ENCODE assay signal across 8 mouse cellular contexts in the genomic region with DNA sequence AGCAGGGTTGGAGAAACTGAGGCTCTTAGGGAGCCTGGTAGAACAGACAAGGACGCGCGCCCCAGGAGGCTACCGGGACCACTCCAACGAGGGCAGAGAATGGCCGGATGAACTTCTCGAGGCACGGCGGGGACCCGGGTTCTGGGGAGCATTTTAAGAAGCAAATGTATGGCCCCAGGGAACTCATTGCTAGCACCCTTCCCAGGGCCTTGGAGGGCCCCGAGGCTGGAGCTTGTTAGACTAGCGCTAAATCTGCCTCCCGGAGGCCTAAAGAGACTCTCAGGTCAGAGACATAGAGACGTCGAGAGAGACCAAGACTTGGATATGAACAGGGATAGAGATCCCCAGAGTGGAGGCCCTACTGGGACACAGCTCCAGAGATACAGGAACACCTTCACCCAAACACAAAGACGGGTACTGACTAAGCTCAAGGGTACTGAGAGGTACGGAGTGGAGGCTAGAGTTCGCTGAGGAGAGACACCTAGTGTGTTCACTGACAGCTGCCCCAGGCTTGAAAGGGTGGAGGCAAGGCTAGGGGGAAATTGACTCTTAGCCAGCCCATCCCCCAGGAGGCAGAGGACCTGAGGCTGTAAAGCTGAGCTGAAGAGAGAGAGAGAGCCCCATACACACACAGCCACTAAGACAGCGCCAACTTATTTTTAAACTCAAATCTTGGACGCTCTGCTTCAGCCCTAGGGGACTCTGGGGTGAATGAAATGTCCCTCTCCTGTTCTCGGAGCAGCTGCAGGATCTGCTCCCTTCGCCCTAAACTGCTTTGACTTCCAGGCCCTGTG. TPM values are rescaled to one million over a fixed set of nuclear protein-coding genes. Genes with fewer than 3 reads are reported as not detected.
DNase-seq lines count a peak whose midpoint lies in the region; ATAC-seq and TF ChIP-seq lines count a peak whose summit lies in the region.

No protein-coding gene starts in this region.

- ATAC-seq in limb, embryonic 12.5 days (ENCODE audit: insufficient number of reproducible peaks, insufficient read depth, low FRiP score, low TSS enrichment, low read depth) = 0 out of 2 replicates have a peak, but pooled peaks have one; percentile 5

- peak; percentile 80 for DNase-seq in left cerebral cortex, postnatal 4 days
- no peak for DNase-seq in left cerebral cortex, adult 11 months (ENCODE audit: low spot score)
- peak; percentile 67 to 68 for DNase-seq in heart, adult 2 months
- peak; percentile 47 for DNase-seq in naive thymus-derived CD4-positive, alpha-beta T cell, adult 2 months (ENCODE audit: low read depth)
- DNase-seq in right cerebral cortex, adult 2 months (ENCODE audit: low spot score in 2 of 2) = no peak
- no peak for DNase-seq in frontal cortex, postnatal 25 days (ENCODE audit: low spot score in 2 of 2)

- H3K36me3 ChIP-seq in heart, adult 2 months (ENCODE audit: control insufficient read depth, insufficient read depth, low read length) = no peaks in the 10 kb centered on the region
- peaks cover 11% of the 10 kb centered on the region for H3K36me3 ChIP-seq in limb, embryonic 12.5 days

- 3% methylated on average over 22 of the region's 22 CpGs for WGBS in heart, adult 2 months
- under 1% methylated on average over 22 of the region's 22 CpGs for WGBS in limb, embryonic 12.5 days

- intact Hi-C loops in left cerebral cortex, postnatal 4 days (cut with DNase I) = no loop called here
- intact Hi-C loops in heart, adult 2 months (cut with DNase I) = no loop called here

- H3K9ac ChIP-seq in heart, adult 2 months (ENCODE audit: low read depth, low read length) = peak overlapping the region; percentile 97
- peak overlapping the region; percentile 95 for H3K9ac ChIP-seq in limb, embryonic 12.5 days (replicated peaks)

- H3K9me3 ChIP-seq in limb, embryonic 12.5 days = no peaks in the 10 kb centered on the region

- peak overlapping the region; percentile 85 for H3K4me3 ChIP-seq in bone marrow macrophage, adult 2 months (ENCODE audit: insufficient read depth, low read length)
- peak overlapping the region; percentile 78 for H3K4me3 ChIP-seq in heart, adult 2 months
- H3K4me3 ChIP-seq in limb, embryonic 12.5 days (replicated peaks) = peak overlapping the region; percentile 97

- TF ChIP-seq POLR2A in bone marrow macrophage, adult 2 months (IDR thresholded peaks at IDR 0.05; ENCODE audit: borderline replicate concordance, low read depth, low read length) = no peak
- peak; percentile 26; the same call in 1 of the 2 replicates for TF ChIP-seq POLR2A in heart, adult 2 months (IDR thresholded peaks at IDR 0.05; ENCODE audit: insufficient read depth, low read depth, low read length)

- peak overlapping the region; percentile 87 for H3K27ac ChIP-seq in bone marrow macrophage, adult 2 months (ENCODE audit: insufficient read depth, low read depth, low read length)
- peak overlapping the region; percentile 74 for H3K27ac ChIP-seq in heart, adult 2 months
- peak overlapping the region; percentile 97 for H3K27ac ChIP-seq in limb, embryonic 12.5 days

- H3K27me3 ChIP-seq in heart, adult 2 months (ENCODE audit: control insufficient read depth, insufficient read depth, low read length) = no peaks in the 10 kb centered on the region
- peaks cover under 1% of the 10 kb centered on the region for H3K27me3 ChIP-seq in limb, embryonic 12.5 days

- TF ChIP-seq CTCF in bone marrow macrophage, adult 2 months (IDR thresholded peaks at IDR 0.05; ENCODE audit: low read depth, low read length) = no peak
- TF ChIP-seq CTCF in heart, adult 2 months (IDR thresholded peaks at IDR 0.05) = no peak

- H3K4me1 ChIP-seq in bone marrow macrophage, adult 2 months (ENCODE audit: control insufficient read depth, insufficient read depth, low read length) = peaks cover 28% of the 10 kb centered on the region
- peaks cover 21% of the 10 kb centered on the region for H3K4me1 ChIP-seq in heart, adult 2 months (ENCODE audit: control insufficient read depth, insufficient read depth, low read length)
- H3K4me1 ChIP-seq in limb, embryonic 12.5 days (replicated peaks) = peaks cover 62% of the 10 kb centered on the region

- H3K4me2 ChIP-seq in limb, embryonic 12.5 days = peak overlapping the region; percentile 84

- no peak for TF ChIP-seq EP300 in heart, adult 2 months (IDR thresholded peaks at IDR 0.05; ENCODE audit: insufficient read depth, low read depth, low read length)

- H3K79me2 ChIP-seq in heart, adult 2 months (replicated peaks; ENCODE audit: control insufficient read depth, insufficient read depth, low read length) = no peaks in the 10 kb centered on the region

RNA-seq across cellular contexts. Expression of a gene that starts 0.7 kb away (rescaled TPM):
- total RNA-seq in left cerebral cortex, postnatal 4 days (2021) = 1 to 10 TPM; 4.3 to 4.9 TPM
- 149 and 167 TPM in 2 replicates for polyA plus RNA-seq in bone marrow macrophage, adult 2 months (2012; ENCODE audit: insufficient read depth, insufficient read length, missing spikeins)
- total RNA-seq in heart, adult 2 months (2021) = 10 to 100 TPM in 1 of 2 experiments, 1 to 10 TPM in 1; 7.8 to 11.5 TPM
- polyA plus RNA-seq in heart, adult 2 months (2012; rRNA removed) = 10.1 and 17.9 TPM in 2 replicates
- polyA plus RNA-seq in limb, embryonic 12.5 days (2016; fragmentation: Nextera tagmentation; extraction: Ambion mirVana) = 7.3 and 10.9 TPM in 2 replicates

RNA-seq across cellular contexts. Expression of a gene that starts 7.8 kb away (rescaled TPM):
- 10 to 100 TPM; 16.5 to 20.2 TPM for total RNA-seq in left cerebral cortex, postnatal 4 days (2021)
- 45.8 and 49.4 TPM in 2 replicates for polyA plus RNA-seq in bone marrow macrophage, adult 2 months (2012; ENCODE audit: insufficient read depth, insufficient read length, missing spikeins)
- 10 to 100 TPM; 12.1 to 13.5 TPM for total RNA-seq in heart, adult 2 months (2021)
- 4.0 and 6.2 TPM in 2 replicates for polyA plus RNA-seq in heart, adult 2 months (2012; rRNA removed)
- polyA plus RNA-seq in limb, embryonic 12.5 days (2016; fragmentation: Nextera tagmentation; extraction: Ambion mirVana) = 82.6 and 86.4 TPM in 2 replicates

RNA-seq across cellular contexts. Expression of a gene that starts 13.3 kb away (rescaled TPM):
- total RNA-seq in left cerebral cortex, postnatal 4 days (2021) = 10 to 100 TPM; 45.9 to 47.3 TPM
- polyA plus RNA-seq in bone marrow macrophage, adult 2 months (2012; ENCODE audit: insufficient read depth, insufficient read length, missing spikeins) = 44.4 and 47.6 TPM in 2 replicates
- total RNA-seq in heart, adult 2 months (2021) = 10 to 100 TPM; 18.0 to 19.4 TPM
- 7.7 and 11.5 TPM in 2 replicates for polyA plus RNA-seq in heart, adult 2 months (2012; rRNA removed)
- 221 and 223 TPM in 2 replicates for polyA plus RNA-seq in limb, embryonic 12.5 days (2016; fragmentation: Nextera tagmentation; extraction: Ambion mirVana)

RNA-seq across cellular contexts. Expression of a gene that starts 40.4 kb away (rescaled TPM):
- 10 to 100 TPM; 30.4 to 33.6 TPM for total RNA-seq in left cerebral cortex, postnatal 4 days (2021)
- polyA plus RNA-seq in bone marrow macrophage, adult 2 months (2012; ENCODE audit: insufficient read depth, insufficient read length, missing spikeins) = 29.4 and 33.8 TPM in 2 replicates
- 1 to 10 TPM; 8.0 to 8.2 TPM for total RNA-seq in heart, adult 2 months (2021)
- 17.8 and 29.8 TPM in 2 replicates for polyA plus RNA-seq in heart, adult 2 months (2012; rRNA removed)
- polyA plus RNA-seq in limb, embryonic 12.5 days (2016; fragmentation: Nextera tagmentation; extraction: Ambion mirVana) = 23.8 and 25.0 TPM in 2 replicates

RNA-seq across cellular contexts. Expression of a gene that starts 44.6 kb away (rescaled TPM):
- total RNA-seq in left cerebral cortex, postnatal 4 days (2021) = 10 to 100 TPM; 42.4 to 52.0 TPM
- not detected in 2 replicates for polyA plus RNA-seq in bone marrow macrophage, adult 2 months (2012; ENCODE audit: insufficient read depth, insufficient read length, missing spikeins)
- under 1 TPM; 0.08 to 0.16 TPM for total RNA-seq in heart, adult 2 months (2021)
- polyA plus RNA-seq in heart, adult 2 months (2012; rRNA removed) = 0.04 and 0.09 TPM in 2 replicates
- 1.0 and 1.2 TPM in 2 replicates for polyA plus RNA-seq in limb, embryonic 12.5 days (2016; fragmentation: Nextera tagmentation; extraction: Ambion mirVana)

Comparison
In these comparisons a context has a peak if more than half of its experiments do, and no peak if none do; other contexts are left out.
1. DNase-seq: peak in left cerebral cortex, postnatal 4 days (single experiment), heart, adult 2 months (2 of 2) and naive thymus-derived CD4-positive, alpha-beta T cell, adult 2 months (single experiment); none in left cerebral cortex, adult 11 months (single experiment), right cerebral cortex, adult 2 months (0 of 2) and frontal cortex, postnatal 25 days (0 of 2).
2. Peak in every context shown above with its lines, with median percentiles within 50 percentile points of each other: H3K27ac ChIP-seq and H3K4me3 ChIP-seq.